Mouse (Mus musculus) liver, embryonic 13.5 days (tissue): Measurements from ENCODE around the gene Ank3. TPM values are rescaled to one million over a fixed set of nuclear protein-coding genes. Genes with fewer than 3 reads are reported as not detected.

Source experiments
- ATAC-seq: fragments of 200-750 bp; cut with Nextera tagmentation; 2 replicates; pipeline ENCODE4 v1.8.0; 2017; ENCODE audit warnings: low read depth, mild to moderate bottlenecking, moderate number of reproducible peaks, moderate library complexity
- DNase-seq: peaks from one replicate; pipeline ENCODE4 v3.0.0; 2022
- H3K27ac ChIP-seq: fragments of 300-500 bp; sonication (generic); 2 replicates; pipeline ENCODE4 v1.5.1; 2015; ENCODE audit warnings: moderate library complexity, mild to moderate bottlenecking, inconsistent platforms
- H3K27me3 ChIP-seq: fragments of 300-500 bp; sonication (generic); 2 replicates; pipeline ENCODE4 v1.6.1; 2015; ENCODE audit warnings: mild to moderate bottlenecking, inconsistent platforms
- H3K36me3 ChIP-seq: fragments of 300-500 bp; sonication (generic); 2 replicates; pipeline ENCODE4 v1.6.1; 2015; ENCODE audit warnings: mild to moderate bottlenecking, inconsistent platforms
- H3K4me1 ChIP-seq: fragments of 300-500 bp; sonication (generic); replicated peaks from 2 replicates; pipeline ENCODE4 v1.6.1; 2015; ENCODE audit warnings: inconsistent platforms
- H3K4me2 ChIP-seq: fragments of 300-500 bp; sonication (generic); 2 replicates; pipeline ENCODE4 v1.6.1; 2015; ENCODE audit warnings: inconsistent platforms, mild to moderate bottlenecking, moderate library complexity
- H3K4me3 ChIP-seq: fragments of 300-500 bp; sonication (generic); replicated peaks from 2 replicates; pipeline ENCODE4 v1.5.1; 2015; ENCODE audit warnings: mild to moderate bottlenecking, inconsistent platforms
- H3K9ac ChIP-seq: fragments of 300-500 bp; sonication (generic); 2 replicates; pipeline ENCODE4 v1.6.1; 2015; ENCODE audit warnings: mild to moderate bottlenecking, inconsistent platforms
- H3K9me3 ChIP-seq: fragments of 300-500 bp; sonication (generic); replicated peaks from 2 replicates; pipeline ENCODE4 v1.6.1; 2016; ENCODE audit warnings: inconsistent platforms
- WGBS: fragments of 180-500 bp; shearing (Covaris S2); methylation state at CpG from one replicate; pipeline ENCODE4 v1.1.7; 2015; ENCODE audit not compliant: insufficient replicate concordance; 5-methylcytosine and 5-hydroxymethylcytosine counted together
- polyA plus RNA-seq: library from polyadenylated mRNA; unstranded; fragments of >200 nt; fragmentation: Nextera tagmentation; extraction: Ambion mirVana; gene quantifications from 2 replicates; pipeline ENCODE4 v1.2.1, GENCODE M21; 2015

The Ank3 gene
- polyA plus RNA-seq, 1 experiment from 2014 or later = 5.6 TPM

- Histone ChIP-seq H3K4me3 (no peak overlapping the region), H3K36me3 (no peaks in the 10 kb centered on the region), H3K9ac (no peak overlapping the region), H3K4me1 (no peaks in the 10 kb centered on the region), H3K4me2 (no peak overlapping the region), H3K9me3 (no peaks in the 10 kb centered on the region), H3K27me3 (peaks cover 28% of the 10 kb centered on the region), H3K27ac (no peak overlapping the region)
- no peak for ATAC-seq
- DNase-seq = no peak
- 44% methylated on average over 6 of the region's 6 CpGs for WGBS
These were observed 176.9 kb downstream of the Ank3 start for GRCm38 (mm10) chr10:69575451-69575850.

DNA sequence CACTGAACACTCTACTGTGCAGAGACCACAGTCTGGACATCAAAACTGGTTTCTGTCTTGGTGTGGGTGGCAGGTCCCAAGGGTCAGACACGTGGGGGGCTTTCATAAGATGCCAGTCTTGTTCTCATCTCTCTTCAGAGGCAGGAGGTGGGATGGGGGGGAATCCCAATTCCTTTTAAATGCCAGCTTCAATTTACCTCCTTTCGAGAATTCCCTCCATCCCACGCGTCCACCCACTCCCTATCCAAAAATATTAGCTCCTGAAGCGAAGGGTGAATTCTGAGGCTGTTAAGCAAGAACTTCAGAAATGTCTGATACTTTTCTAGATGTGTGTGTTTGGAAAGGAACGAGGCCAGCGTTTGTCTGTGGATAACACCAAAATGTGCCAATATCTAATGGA, 177.7 kb downstream of the Ank3 start:
- Histone ChIP-seq H3K9me3 (no peaks in the 10 kb centered on the region), H3K4me3 (no peak overlapping the region), H3K4me1 (no peaks in the 10 kb centered on the region), H3K27ac (no peak overlapping the region), H3K27me3 (peaks cover 28% of the 10 kb centered on the region), H3K9ac (no peak overlapping the region), H3K36me3 (no peaks in the 10 kb centered on the region), H3K4me2 (no peak overlapping the region)
- DNase-seq = no peak
- ATAC-seq = no peak
- WGBS = 69% methylated on average over 7 of the region's 7 CpGs

GRCm38 (mm10) chr10:69577061-69577728, 178.6 kb downstream of the Ank3 start:
- H3K36me3 ChIP-seq = no peaks in the 10 kb centered on the region
- no peak overlapping the region for H3K4me2 ChIP-seq
- H3K27ac ChIP-seq = no peak overlapping the region
- 64% methylated on average over 15 of the region's 15 CpGs for WGBS
- no peaks in the 10 kb centered on the region for H3K4me1 ChIP-seq
- H3K4me3 ChIP-seq = no peak overlapping the region
- DNase-seq (no peak), ATAC-seq (no peak)
- H3K9me3 ChIP-seq = no peaks in the 10 kb centered on the region
- no peak overlapping the region for H3K9ac ChIP-seq
- peaks cover 23% of the 10 kb centered on the region for H3K27me3 ChIP-seq

- DNase-seq = no peak
- WGBS = 74% methylated on average over 7 of the region's 7 CpGs
- no peaks in the 10 kb centered on the region for H3K36me3 ChIP-seq
- no peak overlapping the region for H3K27ac ChIP-seq
- peaks cover 18% of the 10 kb centered on the region for H3K27me3 ChIP-seq
- no peak overlapping the region for H3K9ac ChIP-seq
- ATAC-seq = no peak
- H3K4me1 ChIP-seq = no peaks in the 10 kb centered on the region
- H3K4me2 ChIP-seq = no peak overlapping the region
- H3K4me3 ChIP-seq = no peak overlapping the region
- no peaks in the 10 kb centered on the region for H3K9me3 ChIP-seq
These were observed 179.1 kb downstream of the Ank3 start for GRCm38 (mm10) chr10:69577729-69578061.

DNA sequence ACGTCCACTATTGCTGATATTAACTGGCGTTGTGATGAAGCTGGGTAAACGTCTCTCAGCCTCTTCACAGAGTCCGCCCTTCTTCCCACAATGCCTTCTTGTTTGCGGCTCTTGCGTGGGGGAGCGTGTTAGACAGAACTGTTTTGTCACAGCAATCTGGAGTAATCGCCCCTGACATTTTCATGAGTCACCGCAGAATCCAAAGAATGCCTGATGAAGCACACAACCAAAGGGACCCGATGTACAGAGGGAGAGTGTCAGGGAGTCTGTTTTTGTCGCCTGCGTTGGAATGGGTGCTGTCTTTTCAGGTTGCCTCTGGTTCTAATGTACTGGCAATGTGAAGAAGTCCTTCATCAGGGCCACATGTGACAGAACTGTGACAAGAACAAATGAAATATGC, 181.0 kb downstream of the Ank3 start:
- no peaks in the 10 kb centered on the region for H3K9me3 ChIP-seq
- no peak overlapping the region for H3K27ac ChIP-seq
- H3K4me2 ChIP-seq = no peak overlapping the region
- ATAC-seq (no peak), DNase-seq (no peak)
- H3K9ac ChIP-seq = no peak overlapping the region
- 66% methylated on average over 12 of the region's 12 CpGs for WGBS
- H3K4me1 ChIP-seq = peaks cover 2% of the 10 kb centered on the region; the same call in 1 of the 2 replicates
- H3K4me3 ChIP-seq = no peak overlapping the region
- H3K36me3 ChIP-seq = no peaks in the 10 kb centered on the region
- no peaks in the 10 kb centered on the region for H3K27me3 ChIP-seq

DNA sequence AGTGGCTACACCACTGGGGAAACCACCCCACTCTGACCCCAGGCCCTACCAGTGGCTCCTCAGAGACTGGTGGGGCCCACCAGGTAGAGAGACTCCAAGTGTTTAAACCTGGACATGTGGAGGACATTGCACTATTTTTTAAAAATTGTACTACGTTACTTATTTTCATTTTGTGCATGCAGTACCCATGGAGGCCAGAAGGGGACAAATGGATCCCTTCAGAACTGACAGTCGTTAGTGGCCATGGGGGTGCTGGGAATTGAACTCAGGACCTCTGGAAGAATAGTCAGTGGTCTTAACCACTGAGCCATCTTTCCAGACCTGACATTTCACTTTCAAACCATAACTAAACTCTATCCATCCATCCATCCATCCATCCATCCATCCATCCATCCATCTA, 183.0 kb downstream of the Ank3 start:
- DNase-seq = no peak
- Histone ChIP-seq H3K4me2 (no peak overlapping the region), H3K9ac (no peak overlapping the region), H3K9me3 (no peaks in the 10 kb centered on the region), H3K27ac (no peak overlapping the region), H3K4me1 (peaks cover 2% of the 10 kb centered on the region; the same call in 1 of the 2 replicates), H3K36me3 (no peaks in the 10 kb centered on the region), H3K4me3 (no peak overlapping the region), H3K27me3 (no peaks in the 10 kb centered on the region)
- no peak for ATAC-seq
- 67% methylated on average over 2 of the region's 2 CpGs for WGBS

- 60% methylated on average over 11 of the region's 11 CpGs for WGBS
These were observed 185.4 kb downstream of the Ank3 start for GRCm38 (mm10) chr10:69583874-69584481.

GRCm38 (mm10) chr10:69584566-69584965, 186.0 kb downstream of the Ank3 start:
- H3K9ac ChIP-seq = no peak overlapping the region
- H3K9me3 ChIP-seq = no peaks in the 10 kb centered on the region
- H3K4me3 ChIP-seq = no peak overlapping the region
- WGBS = 75% methylated on average over 5 of the region's 5 CpGs
- no peak overlapping the region for H3K4me2 ChIP-seq
- ATAC-seq (no peak), DNase-seq (no peak)
- H3K27ac ChIP-seq = no peak overlapping the region
- H3K4me1 ChIP-seq = peaks cover 2% of the 10 kb centered on the region; the same call in 1 of the 2 replicates
- H3K36me3 ChIP-seq = no peaks in the 10 kb centered on the region
- no peaks in the 10 kb centered on the region for H3K27me3 ChIP-seq

More at GRCm38 (mm10) chr10:69583874-69584481, 185.4 kb downstream of the Ank3 start:
- DNase-seq (no peak), ATAC-seq (peak; percentile 69)
- no peaks in the 10 kb centered on the region for H3K36me3 ChIP-seq
- no peak overlapping the region for H3K4me2 ChIP-seq
- H3K9ac ChIP-seq = no peak overlapping the region
- H3K4me1 ChIP-seq = peaks cover 2% of the 10 kb centered on the region; the same call in 1 of the 2 replicates
- no peaks in the 10 kb centered on the region for H3K9me3 ChIP-seq
- peak overlapping the region; percentile 34; the same call in 1 of the 2 replicates for H3K27ac ChIP-seq
- H3K27me3 ChIP-seq = no peaks in the 10 kb centered on the region
- H3K4me3 ChIP-seq = no peak overlapping the region

GRCm38 (mm10) chr10:69585271-69585670, 186.7 kb downstream of the Ank3 start:
- Histone ChIP-seq H3K4me1 (peaks cover 2% of the 10 kb centered on the region; the same call in 1 of the 2 replicates), H3K4me2 (no peak overlapping the region), H3K27me3 (no peaks in the 10 kb centered on the region), H3K4me3 (no peak overlapping the region), H3K36me3 (no peaks in the 10 kb centered on the region), H3K9me3 (no peaks in the 10 kb centered on the region), H3K27ac (no peak overlapping the region), H3K9ac (no peak overlapping the region)
- no peak for ATAC-seq
- no peak for DNase-seq
- WGBS = 67% methylated on average over 3 of the region's 3 CpGs

DNA sequence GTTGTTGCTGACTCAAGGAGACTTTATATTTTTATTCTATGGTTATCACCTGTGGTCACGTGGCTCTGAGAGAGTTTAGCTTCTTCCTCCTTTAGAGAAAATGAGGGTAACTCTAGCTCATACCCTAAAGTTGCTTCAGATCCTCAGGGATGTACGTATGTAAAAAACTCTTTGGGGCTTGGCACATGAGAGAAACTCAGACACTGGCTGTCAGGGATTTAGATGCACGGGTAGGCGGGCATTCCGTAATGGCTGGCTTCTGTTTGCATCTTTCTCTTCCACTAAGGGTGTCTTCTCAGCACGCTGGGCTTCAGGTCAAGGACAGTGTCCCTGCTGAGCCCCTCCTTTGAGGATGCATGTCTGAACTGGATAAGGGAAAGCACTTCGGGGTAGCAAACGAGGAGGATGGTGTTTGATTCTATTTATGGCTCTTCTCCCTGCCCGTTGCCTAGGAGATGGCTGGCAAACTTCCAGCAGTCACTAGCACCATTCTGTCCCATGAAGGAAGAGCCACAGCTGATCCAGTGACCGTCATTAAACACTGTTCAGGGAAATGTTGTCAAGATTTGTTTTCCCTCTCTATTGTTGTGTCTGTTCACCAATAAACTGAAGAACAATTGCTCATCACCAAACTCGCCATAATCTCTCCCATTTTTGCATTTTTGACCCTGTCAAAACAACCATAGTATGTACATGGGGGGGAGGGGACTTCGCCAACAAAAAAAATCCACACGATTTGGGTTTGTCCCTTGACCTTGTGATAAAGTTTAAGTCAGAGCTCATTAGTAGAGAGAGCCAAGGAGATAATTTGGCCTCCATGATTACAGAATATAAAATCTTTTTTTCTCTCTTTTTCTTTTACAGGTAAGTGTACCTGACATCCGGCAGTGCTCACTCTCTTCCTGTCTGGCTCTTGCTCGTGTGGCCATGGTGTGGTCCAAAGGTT, 195.9 kb downstream of the Ank3 start:
- Histone ChIP-seq H3K9me3 (no peaks in the 10 kb centered on the region), H3K4me1 (no peaks in the 10 kb centered on the region; the same call in 1 of the 2 replicates), H3K27ac (no peak overlapping the region), H3K4me3 (no peak overlapping the region), H3K27me3 (no peaks in the 10 kb centered on the region), H3K4me2 (no peak overlapping the region), H3K9ac (no peak overlapping the region), H3K36me3 (no peaks in the 10 kb centered on the region)
- DNase-seq (no peak), ATAC-seq (no peak)
- WGBS = 47% methylated on average over 15 of the region's 15 CpGs

GRCm38 (mm10) chr10:69595487-69595886, 196.9 kb downstream of the Ank3 start:
- Histone ChIP-seq H3K9ac (no peak overlapping the region), H3K9me3 (no peaks in the 10 kb centered on the region), H3K27ac (no peak overlapping the region), H3K4me2 (no peak overlapping the region), H3K27me3 (no peaks in the 10 kb centered on the region), H3K36me3 (no peaks in the 10 kb centered on the region), H3K4me3 (no peak overlapping the region), H3K4me1 (no peaks in the 10 kb centered on the region; the same call in 1 of the 2 replicates)
- 65% methylated on average over 5 of the region's 5 CpGs for WGBS
- no peak for DNase-seq
- ATAC-seq = no peak
